Mouse (Mus musculus) effector memory CD4-positive, alpha-beta T cell, adult 5 months (primary cell): ENCODE results near the gene Gm20605. TPM values are rescaled to one million over a fixed set of nuclear protein-coding genes. Genes with fewer than 3 reads are reported as not detected.

Experiments used
- polyA plus RNA-seq: library from polyadenylated mRNA; unstranded; fragments of 100-300 nt; shearing (Covaris generic); gene quantifications from one replicate; pipeline ENCODE4 v1.2.1, GENCODE M21; 2017

Gene Gm20605
- polyA plus RNA-seq, result 36.7 TPM

GRCm38 (mm10) chr5:137628498-137629305 lies at the start of gene Gm20605, which contains the start of the genes Fbxo24 and Lrch4:
Gm20605 (plus strand) TSS chr5:137629175.
Fbxo24 (minus strand) TSS chr5:137629002.
Lrch4 (plus strand) TSS chr5:137629121.

GRCm38 (mm10) chr5:137600619-137601364 lies 28.2 kb upstream of the Gm20605 start, which contains the start of gene Mospd3:
Mospd3 (minus strand) TSS chr5:137601058.

GRCm38 (mm10) chr5:137613550-137613949 lies 15.4 kb upstream of the Gm20605 start, which contains the start of gene Pcolce:
Pcolce (minus strand) TSS chr5:137613784.

GRCm38 (mm10) chr5:137641054-137641453 lies 12.1 kb downstream of the Gm20605 start, which contains the start of gene Sap25:
Sap25 (plus strand) TSS chr5:137641334.

GRCm38 (mm10) chr5:137645652-137646091 lies 16.7 kb downstream of the Gm20605 start, which contains the start of gene Irs3:
Irs3 (minus strand) TSS chr5:137645714.

DNA sequence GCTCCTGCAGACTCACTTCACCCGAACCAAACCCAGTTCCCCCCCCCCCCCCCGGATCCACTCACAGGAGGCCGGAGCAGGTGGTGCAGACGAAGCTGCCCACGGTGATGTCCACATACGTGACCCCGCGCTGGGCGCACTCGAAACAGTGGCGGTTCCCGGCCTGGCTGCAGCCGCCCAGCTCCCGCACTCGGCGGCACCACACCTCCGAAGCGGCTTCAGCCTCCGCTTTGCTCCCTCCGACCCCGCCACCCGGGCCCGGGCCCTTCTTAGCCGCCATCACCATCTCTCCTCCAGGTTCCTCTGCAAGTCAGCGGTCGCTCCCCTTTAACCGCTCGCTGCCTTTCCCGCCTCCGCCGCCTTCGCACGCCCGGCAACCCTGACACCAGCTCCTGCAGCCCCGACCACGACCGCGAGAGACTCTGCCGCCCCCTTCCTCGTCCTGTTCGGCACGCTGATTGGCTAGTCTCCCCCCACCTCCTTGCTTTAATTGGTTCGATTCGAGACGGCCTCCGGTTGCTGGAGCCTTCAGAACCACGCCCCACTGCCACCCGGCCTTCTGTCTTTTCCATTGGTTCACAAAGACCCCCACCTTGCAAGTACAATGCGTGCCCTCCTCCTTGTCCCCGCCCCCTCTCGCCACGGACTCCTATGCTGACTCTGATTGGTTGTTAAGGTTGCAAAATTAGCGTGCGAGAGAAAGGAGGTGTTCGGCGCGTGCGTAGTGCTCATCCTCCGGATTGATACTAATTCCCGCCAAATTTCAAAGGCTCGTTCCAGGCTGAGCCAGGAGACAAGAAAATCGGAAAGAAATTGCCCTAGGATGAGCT lies 55.5 kb downstream of the Gm20605 start, which contains the start of gene Agfg2:
Agfg2 (minus strand) TSS at position 433 of the 830 bp plus-strand sequence.

Other genes with a start within 250 kb of the Gm20605 start
- 0.09 TPM for gene Zan, start 152.1 kb upstream of the Gm20605 start, polyA plus RNA-seq
- 23.4 TPM for gene Pop7, start 126.7 kb upstream of the Gm20605 start, polyA plus RNA-seq
- gene Gigyf1, start 110.6 kb upstream of the Gm20605 start, polyA plus RNA-seq, result 20.3 TPM
- gene Epo, start 95.9 kb upstream of the Gm20605 start, polyA plus RNA-seq, result not detected
- 247 TPM for gene Gnb2, start 95.7 kb upstream of the Gm20605 start, polyA plus RNA-seq
- not detected for gene Actl6b, start 75.7 kb upstream of the Gm20605 start, polyA plus RNA-seq
- not detected for gene Tfr2, start 59.3 kb upstream of the Gm20605 start, polyA plus RNA-seq
- 47.7 TPM for gene Mospd3, start 28.1 kb upstream of the Gm20605 start, polyA plus RNA-seq
- gene Pcolce, start 15.4 kb upstream of the Gm20605 start, polyA plus RNA-seq, result 0.59 TPM
- gene Fbxo24, start 173 bp upstream of the Gm20605 start, polyA plus RNA-seq, result not detected
- 214 TPM for gene Lrch4, start 54 bp upstream of the Gm20605 start, polyA plus RNA-seq
- 60.5 TPM for gene Sap25, start 12.2 kb downstream of the Gm20605 start, polyA plus RNA-seq
- not detected for gene Irs3, start 16.5 kb downstream of the Gm20605 start, polyA plus RNA-seq
- 16.2 TPM for gene Agfg2, start 55.6 kb downstream of the Gm20605 start, polyA plus RNA-seq
- 0.52 TPM for gene Nyap1, start 112.4 kb downstream of the Gm20605 start, polyA plus RNA-seq
- gene Tsc22d4, start 116.6 kb downstream of the Gm20605 start, polyA plus RNA-seq, result 156 TPM
- gene Ppp1r35, start 149.7 kb downstream of the Gm20605 start, polyA plus RNA-seq, result 51.7 TPM
- gene Mepce, start 158.5 kb downstream of the Gm20605 start, polyA plus RNA-seq, result 69.2 TPM
- 11.0 TPM for gene Zcwpw1, start 158.6 kb downstream of the Gm20605 start, polyA plus RNA-seq
- 0.32 TPM for gene Pilra, start 207.1 kb downstream of the Gm20605 start, polyA plus RNA-seq
- gene Pilrb1, start 228.9 kb downstream of the Gm20605 start, polyA plus RNA-seq, result not detected
- gene Pilrb2, start 242.6 kb downstream of the Gm20605 start, polyA plus RNA-seq, result 0.31 TPM